23 mouse cellular contexts compared by ENCODE assay signal in genomic region chr17:87897175-87897574, GRCm38 (mm10). TPM values are rescaled to one million over a fixed set of nuclear protein-coding genes. Genes with fewer than 3 reads are reported as not detected.
A peak's percentile ranks its signal among the peaks of the same experiment; 100 is the strongest.
DNase-seq lines count a peak whose midpoint lies in the region; ATAC-seq and TF ChIP-seq lines count a peak whose summit lies in the region.
"Had no signal": no experiment of that assay in that cellular context is flagged by ENCODE, and none has a peak within 500 bp of the region (broad histone marks: within the 10 kb centered on the region; RNA-seq: fewer than 3 reads in every experiment).

No protein-coding gene starts in this region.

- H3K4me2 ChIP-seq in forebrain, embryonic 12.5 days: no peak overlapping the region
- no peak overlapping the region for H3K4me2 ChIP-seq in lung, embryonic 16.5 days (ENCODE audit: low read depth, low read length)
- no peak overlapping the region for H3K4me2 ChIP-seq in lung, postnatal 0 days (replicated peaks; ENCODE audit: low read depth, low read length)
- no peak overlapping the region for H3K4me2 ChIP-seq in embryonic facial prominence, embryonic 14.5 days (ENCODE audit: low read depth, low read length)
- no peak overlapping the region for H3K4me2 ChIP-seq in midbrain, embryonic 14.5 days (ENCODE audit: low read length)

- ATAC-seq in forebrain, embryonic 12.5 days (ENCODE audit: low FRiP score): 0 out of 2 replicates have a peak, but pooled peaks have one; percentile 20
- peak; percentile 12; the same call in 1 of the 2 replicates for ATAC-seq in lung, embryonic 16.5 days (ENCODE audit: low read depth)
- ATAC-seq in lung, postnatal 0 days: no peak
- peak; percentile 41; the same call in 1 of the 2 replicates for ATAC-seq in embryonic facial prominence, embryonic 14.5 days (ENCODE audit: low read depth)
- ATAC-seq in midbrain, embryonic 14.5 days (ENCODE audit: low FRiP score, low TSS enrichment): no peak
- ATAC-seq: forebrain, embryonic 16.5 days; liver, postnatal 0 days had no signal

- peaks cover 5% of the 10 kb centered on the region for H3K4me1 ChIP-seq in forebrain, embryonic 12.5 days
- H3K4me1 ChIP-seq in forebrain, embryonic 10.5 days: peaks cover 18% of the 10 kb centered on the region
- H3K4me1 ChIP-seq in lung, embryonic 16.5 days (replicated peaks; ENCODE audit: control insufficient read depth, insufficient read depth, low read length): no peaks in the 10 kb centered on the region
- no peaks in the 10 kb centered on the region for H3K4me1 ChIP-seq in lung, postnatal 0 days (ENCODE audit: insufficient read depth, low read depth, low read length)
- H3K4me1 ChIP-seq in embryonic facial prominence, embryonic 14.5 days (ENCODE audit: control insufficient read depth, insufficient read depth, low read length): no peaks in the 10 kb centered on the region
- peaks cover 6% of the 10 kb centered on the region; the same call in 1 of the 2 replicates for H3K4me1 ChIP-seq in midbrain, embryonic 14.5 days (ENCODE audit: control insufficient read depth, insufficient read depth, low read length)
- H3K4me1 ChIP-seq: heart, embryonic 10.5 days had no signal

- WGBS in forebrain, embryonic 12.5 days: 49% methylated on average over 6 of the region's 6 CpGs
- 78% methylated on average over 6 of the region's 6 CpGs for WGBS in forebrain, embryonic 10.5 days
- WGBS in lung, embryonic 16.5 days: 51% methylated on average over 6 of the region's 6 CpGs
- WGBS in lung, postnatal 0 days: 44% methylated on average over 6 of the region's 6 CpGs
- WGBS in embryonic facial prominence, embryonic 14.5 days: 71% methylated on average over 6 of the region's 6 CpGs
- WGBS in midbrain, embryonic 14.5 days: 63% methylated on average over 6 of the region's 6 CpGs

- TF ChIP-seq EP300 in lung, postnatal 0 days (IDR thresholded peaks at IDR 0.05): no peak

- no peak overlapping the region for H3K27ac ChIP-seq in forebrain, embryonic 12.5 days
- H3K27ac ChIP-seq in forebrain, embryonic 10.5 days: no peak overlapping the region
- H3K27ac ChIP-seq in lung, embryonic 16.5 days (ENCODE audit: low read length): no peak overlapping the region
- H3K27ac ChIP-seq in lung, postnatal 0 days (ENCODE audit: low read length): no peak overlapping the region
- no peak overlapping the region for H3K27ac ChIP-seq in embryonic facial prominence, embryonic 14.5 days (replicated peaks; ENCODE audit: low read depth, low read length)
- H3K27ac ChIP-seq in midbrain, embryonic 14.5 days (replicated peaks; ENCODE audit: low read depth, low read length): no peak overlapping the region
- H3K27ac ChIP-seq: heart, embryonic 10.5 days; hindbrain, embryonic 10.5 days had no signal

- no peaks in the 10 kb centered on the region for H3K27me3 ChIP-seq in forebrain, embryonic 12.5 days
- no peaks in the 10 kb centered on the region for H3K27me3 ChIP-seq in forebrain, embryonic 10.5 days (ENCODE audit: poor library complexity, severe bottlenecking)
- no peaks in the 10 kb centered on the region for H3K27me3 ChIP-seq in lung, embryonic 16.5 days (ENCODE audit: control insufficient read depth, insufficient read depth, low read depth, low read length)
- H3K27me3 ChIP-seq in lung, postnatal 0 days (replicated peaks; ENCODE audit: insufficient read depth, low read length): no peaks in the 10 kb centered on the region
- no peaks in the 10 kb centered on the region for H3K27me3 ChIP-seq in embryonic facial prominence, embryonic 14.5 days (replicated peaks; ENCODE audit: control insufficient read depth, insufficient read depth, low read length)
- H3K27me3 ChIP-seq in midbrain, embryonic 14.5 days (ENCODE audit: control insufficient read depth, insufficient read depth, low read length): no peaks in the 10 kb centered on the region
- H3K27me3 ChIP-seq: CH12.LX had no signal

- H3K4me3 ChIP-seq in forebrain, embryonic 12.5 days (replicated peaks): no peak overlapping the region
- no peak overlapping the region for H3K4me3 ChIP-seq in forebrain, embryonic 10.5 days
- no peak overlapping the region for H3K4me3 ChIP-seq in lung, embryonic 16.5 days (ENCODE audit: low read length)
- H3K4me3 ChIP-seq in lung, postnatal 0 days (ENCODE audit: low read depth, low read length): no peak overlapping the region
- H3K4me3 ChIP-seq in embryonic facial prominence, embryonic 14.5 days (ENCODE audit: low read depth, low read length): no peak overlapping the region
- H3K4me3 ChIP-seq in midbrain, embryonic 14.5 days (replicated peaks; ENCODE audit: low read depth, low read length): no peak overlapping the region
- H3K4me3 ChIP-seq: heart, embryonic 10.5 days; hindbrain, embryonic 10.5 days had no signal

- no peak for TF ChIP-seq CTCF in lung, postnatal 0 days (IDR thresholded peaks at IDR 0.05)

- H3K9ac ChIP-seq in forebrain, embryonic 12.5 days: no peak overlapping the region
- no peak overlapping the region for H3K9ac ChIP-seq in lung, embryonic 16.5 days (ENCODE audit: low read length)
- no peak overlapping the region for H3K9ac ChIP-seq in lung, postnatal 0 days (replicated peaks; ENCODE audit: low read depth)
- no peak overlapping the region for H3K9ac ChIP-seq in embryonic facial prominence, embryonic 14.5 days (ENCODE audit: low read depth, low read length)
- H3K9ac ChIP-seq in midbrain, embryonic 14.5 days (replicated peaks; ENCODE audit: low read length): no peak overlapping the region
- H3K9ac ChIP-seq: liver, postnatal 0 days had no signal

- H3K36me3 ChIP-seq in forebrain, embryonic 12.5 days (replicated peaks): no peaks in the 10 kb centered on the region
- H3K36me3 ChIP-seq in forebrain, embryonic 10.5 days (replicated peaks): no peaks in the 10 kb centered on the region
- H3K36me3 ChIP-seq in lung, embryonic 16.5 days (ENCODE audit: control insufficient read depth, insufficient read depth, low read length): no peaks in the 10 kb centered on the region
- H3K36me3 ChIP-seq in lung, postnatal 0 days (ENCODE audit: insufficient read depth, low read length): no peaks in the 10 kb centered on the region
- no peaks in the 10 kb centered on the region for H3K36me3 ChIP-seq in embryonic facial prominence, embryonic 14.5 days (ENCODE audit: control insufficient read depth, insufficient read depth, low read length)
- no peaks in the 10 kb centered on the region for H3K36me3 ChIP-seq in midbrain, embryonic 14.5 days (ENCODE audit: control insufficient read depth, insufficient read depth, low read length)
- H3K36me3 ChIP-seq: heart, embryonic 10.5 days; hindbrain, embryonic 10.5 days had no signal

- no peak for DNase-seq in forebrain, embryonic 10.5 days (ENCODE audit: extremely low spot score, low spot score)
- no peak for DNase-seq in lung, postnatal 0 days (ENCODE audit: low spot score)
- peak; percentile 31 for DNase-seq in embryonic facial prominence, embryonic 14.5 days (ENCODE audit: low spot score)
- DNase-seq in midbrain, embryonic 14.5 days: peak; percentile 37
- no peak for DNase-seq in layer of hippocampus, adult 11-12 months (ENCODE audit: low spot score)
- DNase-seq: cerebellum, adult 8-10 months; kidney, adult 8-10 months; kidney, postnatal 14 days; liver; liver, postnatal 0 days; right cerebral cortex, postnatal 14 days; thymus, postnatal 4 days had no signal

- H3K9me3 ChIP-seq in forebrain, embryonic 12.5 days: no peaks in the 10 kb centered on the region
- peaks cover 8% of the 10 kb centered on the region; the same call in 1 of the 2 replicates for H3K9me3 ChIP-seq in forebrain, embryonic 10.5 days
- H3K9me3 ChIP-seq in lung, embryonic 16.5 days (ENCODE audit: control insufficient read depth, low read length): no peaks in the 10 kb centered on the region
- H3K9me3 ChIP-seq in lung, postnatal 0 days (ENCODE audit: low read length): no peaks in the 10 kb centered on the region
- H3K9me3 ChIP-seq in embryonic facial prominence, embryonic 14.5 days (ENCODE audit: control insufficient read depth, low read length): no peaks in the 10 kb centered on the region
- H3K9me3 ChIP-seq in midbrain, embryonic 14.5 days (ENCODE audit: control insufficient read depth, low read length): no peaks in the 10 kb centered on the region

RNA-seq across cellular contexts. Expression of gene Rpl36-ps4, which starts 23.6 kb away (rescaled TPM):
- polyA plus RNA-seq in forebrain, embryonic 12.5 days (2016; fragmentation: Nextera tagmentation; extraction: Ambion mirVana): not detected in 2 replicates
- polyA plus RNA-seq in forebrain, embryonic 10.5 days (2016; fragmentation: Nextera tagmentation; extraction: Ambion mirVana): not detected in 2 replicates
- not detected in 2 replicates for polyA plus RNA-seq in lung, embryonic 16.5 days (2015; fragmentation: Nextera tagmentation; extraction: Ambion mirVana)
- not detected in 2 replicates for polyA plus RNA-seq in lung, postnatal 0 days (2015; fragmentation: Nextera tagmentation; extraction: Ambion mirVana)
- not detected in 2 replicates for polyA plus RNA-seq in embryonic facial prominence, embryonic 14.5 days (2014; fragmentation: Nextera tagmentation; extraction: Ambion mirVana)
- not detected in 2 replicates for polyA plus RNA-seq in midbrain, embryonic 14.5 days (2014; fragmentation: Nextera tagmentation; extraction: Ambion mirVana)
- polyA plus RNA-seq: forebrain, embryonic 16.5 days; heart, embryonic 10.5 days; heart, postnatal 0 days; hindbrain, embryonic 10.5 days; intestine, embryonic 14.5 days; liver, postnatal 0 days; neural tube, embryonic 14.5 days; spleen, adult 2 months; stomach, embryonic 14.5 days had no signal

Comparison
In these comparisons a context has a peak if more than half of its experiments do, and no peak if none do; other contexts are left out.
1. ATAC-seq: peak in forebrain, embryonic 12.5 days (single experiment), lung, embryonic 16.5 days (single experiment) and embryonic facial prominence, embryonic 14.5 days (single experiment); none in lung, postnatal 0 days (single experiment) and midbrain, embryonic 14.5 days (single experiment).
2. DNase-seq: peak in embryonic facial prominence, embryonic 14.5 days (single experiment) and midbrain, embryonic 14.5 days (single experiment); none in forebrain, embryonic 10.5 days (single experiment), lung, postnatal 0 days (single experiment) and layer of hippocampus, adult 11-12 months (single experiment).